Mouse (Mus musculus): ENCODE results near the gene 4931428L18Rik.

DNA sequence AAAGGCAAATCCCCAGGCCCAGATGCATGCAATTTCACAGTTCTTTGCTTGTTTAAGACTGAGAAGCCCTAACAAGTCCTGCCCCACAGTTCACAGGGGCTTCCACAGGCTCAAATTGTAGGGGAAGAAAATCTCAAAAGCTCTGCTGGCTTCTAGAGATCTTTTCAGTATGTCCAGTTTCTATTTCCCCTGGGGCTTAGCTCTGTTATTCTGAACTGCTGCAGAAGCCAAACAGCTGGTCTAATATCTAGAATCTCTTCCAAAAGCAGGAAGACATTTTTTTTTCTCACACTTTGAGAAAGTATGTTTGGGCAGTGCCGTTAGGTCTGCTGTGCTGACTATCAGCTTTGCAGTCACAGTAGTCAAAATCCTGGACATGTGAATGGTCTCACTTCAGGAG lies 7.7 kb downstream of the 4931428L18Rik start:
- TF ChIP-seq CTCF (IDR thresholded peaks at IDR 0.05 in 2 of 3, conservative IDR thresholded peaks at IDR 0.05 in 1 of 3; ENCODE audit: control insufficient read depth in 1 of 3, insufficient read depth in 1 of 3, low read depth in 2 of 3, low read length in 3 of 3, poor library complexity in 1 of 3, severe bottlenecking in 1 of 3): no peak
- no peak for TF ChIP-seq ZC3H11A (IDR thresholded peaks at IDR 0.05; ENCODE audit: low read depth, low read length)
- TF ChIP-seq CHD1 (IDR thresholded peaks at IDR 0.05; ENCODE audit: low read depth, low read length): no peak

All from MEL (cell line).